Mouse (Mus musculus) lung, postnatal 10 days (tissue): ENCODE measurements around the gene Amer1.

Experiments
- DNase-seq: peaks from one replicate; pipeline ENCODE4 v3.0.0; 2021

The Amer1 gene

DNA sequence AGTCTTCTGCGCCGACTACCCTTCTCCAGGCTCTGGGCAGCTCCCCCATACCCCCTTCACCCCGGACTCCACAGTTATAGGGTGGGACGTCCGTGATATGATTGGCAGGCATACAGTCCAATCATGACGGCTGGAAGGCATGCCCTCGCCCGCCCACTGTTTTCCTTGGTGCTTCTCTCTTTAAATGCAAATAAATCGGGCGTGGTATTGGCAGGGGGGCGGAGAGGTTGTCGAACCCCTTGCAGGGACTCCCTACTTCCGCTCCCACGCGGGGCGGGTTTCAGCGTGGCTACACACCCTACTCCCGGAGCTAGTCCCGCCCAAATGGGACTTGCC lies at the start of gene Amer1:
Gene Amer1 (minus strand): TSS at position 97 of the 336 bp plus-strand sequence.
- peak; percentile 94 for DNase-seq

- DNase-seq = no peak
Observed at GRCm38 (mm10) chrX:95457166-95457565, 12.5 kb upstream of the Amer1 start.

GRCm38 (mm10) chrX:95445866-95446265 lies 1.2 kb upstream of the Amer1 start:
- DNase-seq = peak; percentile 46

- no peak for DNase-seq
Observed at GRCm38 (mm10) chrX:95445141-95445540, 469 bp upstream of the Amer1 start.

DNA sequence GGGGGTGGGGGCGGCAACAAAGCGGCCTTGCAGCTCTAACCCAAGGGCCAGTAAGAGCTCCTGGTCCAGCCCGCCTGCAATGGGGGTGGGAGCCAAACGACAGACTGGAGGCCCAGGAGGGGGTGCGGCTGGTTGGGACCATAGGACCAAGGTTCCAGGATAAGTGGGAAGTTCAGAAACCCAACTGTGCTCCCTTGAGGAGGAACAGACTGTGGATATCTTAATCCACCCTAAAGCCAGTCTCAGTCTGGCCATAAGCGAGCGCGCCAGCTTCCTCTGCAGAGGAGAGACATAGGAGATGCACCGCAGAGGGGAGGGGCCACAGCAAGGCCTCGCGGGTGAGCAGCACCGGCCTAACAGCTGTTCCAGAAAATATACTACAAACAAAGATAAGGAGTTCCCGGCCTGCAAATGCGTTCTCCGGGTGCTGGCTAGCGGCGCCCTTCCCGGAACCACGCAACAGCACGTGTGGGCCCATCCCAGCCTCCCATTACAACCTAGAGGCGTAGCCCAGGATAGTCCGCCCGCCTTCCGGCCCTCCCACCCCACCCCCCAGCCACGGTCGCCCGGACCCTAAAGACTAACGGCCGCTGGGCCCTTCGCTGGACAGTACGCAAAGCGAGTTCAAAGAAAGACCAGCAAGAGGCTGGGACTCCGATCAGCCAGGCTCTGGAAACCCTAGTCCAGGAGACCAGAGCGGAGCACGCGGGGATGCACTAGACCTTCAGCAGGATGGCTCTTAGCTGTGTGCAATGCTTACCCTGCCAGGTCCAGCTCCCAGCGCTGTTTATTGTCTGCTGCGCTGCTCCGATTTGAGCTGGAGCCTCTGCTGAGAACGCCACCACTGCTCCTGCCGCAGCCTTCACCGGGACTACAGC lies 535 bp downstream of the Amer1 start:
- DNase-seq = peak; percentile 54

- DNase-seq = no peak
Observed at GRCm38 (mm10) chrX:95443390-95443789, 1.3 kb downstream of the Amer1 start.

DNA sequence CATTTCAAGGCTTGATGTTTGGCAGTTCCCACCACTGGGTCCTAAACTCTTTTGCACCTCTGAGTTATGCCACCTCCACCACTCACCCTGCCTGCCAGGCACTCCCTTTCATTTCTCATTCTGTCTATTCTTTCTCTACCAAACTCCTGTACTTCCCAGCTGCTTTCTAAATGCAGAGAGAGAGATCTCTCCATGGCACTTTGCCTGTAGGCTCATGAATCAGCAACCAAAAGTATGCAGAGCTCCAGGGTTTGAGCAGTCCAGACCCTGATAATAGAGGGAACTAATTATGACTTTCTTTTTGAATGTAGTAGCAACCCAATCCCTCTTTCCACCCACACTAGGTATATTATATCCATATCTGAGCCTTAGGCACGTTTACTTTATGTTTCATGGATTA lies 2.4 kb downstream of the Amer1 start:
- DNase-seq = no peak

GRCm38 (mm10) chrX:95441290-95441689 lies 3.4 kb downstream of the Amer1 start:
- no peak for DNase-seq

- DNase-seq = no peak
Observed at GRCm38 (mm10) chrX:95438491-95438890, 6.2 kb downstream of the Amer1 start.

DNA sequence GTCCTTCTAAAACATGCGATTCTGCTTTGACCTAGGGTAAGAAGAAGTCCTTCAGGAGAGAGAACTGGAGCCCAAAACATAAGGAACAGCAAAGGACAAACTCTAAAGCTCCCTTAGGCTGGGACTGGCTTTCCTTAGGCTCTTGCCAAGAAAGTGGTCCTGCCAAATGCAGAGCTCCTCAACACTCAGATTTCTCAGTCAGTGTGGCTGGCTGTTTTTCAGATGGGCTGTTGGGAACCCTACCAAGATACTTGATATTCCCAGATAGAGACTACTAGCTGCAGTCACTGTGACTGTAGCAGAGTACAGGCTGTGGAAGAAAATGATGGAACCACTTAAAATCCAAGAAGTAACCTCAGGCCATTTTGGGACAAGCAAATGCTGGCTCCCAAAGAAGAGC lies 7.4 kb downstream of the Amer1 start:
- peak; percentile 43 for DNase-seq

- no peak for DNase-seq
Observed at GRCm38 (mm10) chrX:95373101-95373500, 71.6 kb downstream of the Amer1 start.
